Mouse (Mus musculus) limb, embryonic 10.5 days (tissue): ENCODE results near the gene Drosha. TPM values are rescaled to one million over a fixed set of nuclear protein-coding genes. Genes with fewer than 3 reads are reported as not detected.

Experiments used
- DNase-seq: peaks from one replicate; pipeline ENCODE4 v3.0.0-alpha.2; 2017; ENCODE audit warnings: low spot score
- H3K27ac ChIP-seq: fragments of 300-500 bp; sonication (generic); 2 replicates; pipeline ENCODE4 v1.5.1; 2016; ENCODE audit warnings: mild to moderate bottlenecking
- H3K27me3 ChIP-seq: fragments of 300-500 bp; sonication (generic); 2 replicates; pipeline ENCODE4 v1.6.1; 2016; ENCODE audit warnings: low read depth, mild to moderate bottlenecking; ENCODE audit not compliant: poor library complexity, severe bottlenecking
- H3K36me3 ChIP-seq: fragments of 300-500 bp; sonication (generic); 2 replicates; pipeline ENCODE4 v1.6.1; 2016; ENCODE audit warnings: mild to moderate bottlenecking, moderate library complexity
- H3K4me1 ChIP-seq: fragments of 300-500 bp; sonication (generic); 2 replicates; pipeline ENCODE4 v1.6.1; 2016
- H3K4me3 ChIP-seq: fragments of 300-500 bp; sonication (generic); 2 replicates; pipeline ENCODE4 v1.5.1; 2016; ENCODE audit warnings: mild to moderate bottlenecking, moderate library complexity
- H3K9me3 ChIP-seq: fragments of 300-500 bp; sonication (generic); replicated peaks from 2 replicates; pipeline ENCODE4 v1.6.1; 2016; ENCODE audit warnings: mild to moderate bottlenecking
- WGBS: fragments of 180-500 bp; shearing (Covaris S2); methylation state at CpG from one replicate; pipeline ENCODE4 v1.1.7; 2016; 5-methylcytosine and 5-hydroxymethylcytosine counted together
- polyA plus RNA-seq: library from polyadenylated mRNA; unstranded; fragments of >200 nt; fragmentation: Nextera tagmentation; extraction: Ambion mirVana; gene quantifications from 2 replicates; pipeline ENCODE4 v1.2.1, GENCODE M21; 2016

Drosha gene
- polyA plus RNA-seq, 1 experiment from 2014 or later = 82.4 TPM

DNA sequence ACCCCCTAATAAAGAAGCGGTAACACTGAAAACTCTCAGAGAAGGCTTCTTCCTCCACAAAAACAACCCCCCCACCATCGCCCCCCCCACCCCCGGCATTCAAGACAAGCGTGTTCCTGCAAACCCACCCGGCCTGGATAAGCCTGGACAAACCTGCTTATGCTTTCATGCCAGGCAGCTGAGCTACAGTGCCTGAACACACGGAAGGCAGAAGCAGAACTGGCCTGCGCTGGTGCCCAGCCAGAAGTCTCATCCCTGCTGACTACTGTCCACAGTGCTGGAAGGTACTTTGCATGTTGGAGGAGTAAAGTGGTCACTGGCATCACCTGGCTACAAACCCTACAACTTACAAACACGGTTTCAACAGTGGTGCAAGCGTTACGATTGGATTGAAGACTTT lies 17.5 kb upstream of the Drosha start:
- no peak overlapping the region for H3K27ac ChIP-seq
- no peaks in the 10 kb centered on the region for H3K9me3 ChIP-seq
- no peak for DNase-seq
- WGBS = 97% methylated on average over 10 of the region's 10 CpGs
- no peak overlapping the region for H3K4me3 ChIP-seq
- H3K27me3 ChIP-seq = no peaks in the 10 kb centered on the region
- peaks cover 66% of the 10 kb centered on the region for H3K36me3 ChIP-seq
- no peaks in the 10 kb centered on the region for H3K4me1 ChIP-seq

DNA sequence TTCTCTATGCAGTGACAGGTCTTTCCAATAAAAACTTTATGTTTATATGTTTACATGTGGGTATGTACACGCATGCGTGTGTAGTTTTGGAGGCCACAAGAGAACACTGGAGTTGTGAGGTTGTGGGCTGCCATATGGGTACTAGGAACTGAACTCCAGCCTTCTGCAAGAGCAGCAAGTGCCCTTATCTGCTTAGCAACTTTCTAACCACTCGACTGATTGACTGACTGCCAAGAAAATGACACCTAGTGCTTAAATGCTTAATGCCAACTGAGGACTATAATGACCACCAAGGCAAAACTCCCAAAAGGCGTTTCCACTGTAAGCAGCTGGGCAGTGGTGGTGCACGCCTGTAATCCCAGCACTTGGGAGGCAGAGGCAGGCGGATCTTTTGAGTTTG lies 15.3 kb upstream of the Drosha start:
- no peak overlapping the region for H3K4me3 ChIP-seq
- no peak for DNase-seq
- H3K27me3 ChIP-seq = no peaks in the 10 kb centered on the region
- whole genome bisulfite sequencing = 92% methylated on average over 6 of the region's 6 CpGs
- no peaks in the 10 kb centered on the region for H3K4me1 ChIP-seq
- no peaks in the 10 kb centered on the region for H3K9me3 ChIP-seq
- peaks cover 88% of the 10 kb centered on the region for H3K36me3 ChIP-seq
- H3K27ac ChIP-seq = no peak overlapping the region

DNA sequence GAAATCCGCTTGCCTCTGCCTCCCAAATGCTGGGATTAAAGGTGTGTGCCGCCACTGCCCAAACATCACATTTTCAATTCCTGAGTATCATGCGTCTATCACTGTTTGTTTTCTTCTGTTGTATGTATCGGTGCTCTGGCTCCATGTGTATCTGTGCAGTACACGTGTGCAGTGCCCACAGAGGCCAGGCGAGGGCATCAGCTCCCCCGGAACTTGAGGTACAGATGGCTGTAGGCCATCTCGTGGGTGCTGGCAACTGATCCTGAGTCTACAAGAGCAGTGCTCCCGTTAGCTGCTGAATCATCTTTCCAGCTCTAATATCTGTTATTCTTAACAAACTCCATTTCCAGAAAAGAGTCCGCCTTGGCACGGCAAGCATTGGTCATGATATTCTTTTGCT lies 12.0 kb upstream of the Drosha start:
- no peak overlapping the region for H3K4me3 ChIP-seq
- no peak for DNase-seq
- H3K36me3 ChIP-seq = peaks cover 100% of the 10 kb centered on the region
- 97% methylated on average over 11 of the region's 11 CpGs for WGBS
- H3K27ac ChIP-seq = no peak overlapping the region
- H3K4me1 ChIP-seq = no peaks in the 10 kb centered on the region
- H3K9me3 ChIP-seq = no peaks in the 10 kb centered on the region
- H3K27me3 ChIP-seq = no peaks in the 10 kb centered on the region

DNA sequence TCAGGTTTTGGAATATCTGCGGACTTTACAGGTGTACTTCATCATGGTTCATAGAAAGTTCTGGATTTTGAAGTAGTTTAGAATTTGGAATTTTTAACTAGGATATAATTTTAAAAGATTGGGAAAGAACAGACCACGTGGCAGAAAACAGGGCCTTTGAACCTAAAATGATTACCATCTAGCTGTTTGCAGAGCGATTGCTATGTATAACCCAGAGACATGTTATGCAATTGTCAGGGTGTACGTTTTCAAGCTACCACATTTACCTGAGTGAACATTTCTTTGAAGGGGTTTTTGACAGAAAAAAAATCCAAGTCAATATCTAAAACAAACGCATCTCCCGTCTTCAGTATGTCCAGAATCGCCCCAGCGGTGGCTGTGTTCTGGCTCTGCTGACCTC lies 7.0 kb upstream of the Drosha start:
- Histone ChIP-seq H3K36me3 (peaks cover 98% of the 10 kb centered on the region), H3K27ac (no peak overlapping the region), H3K4me1 (0 out of 2 replicates have a peak, but pooled peaks cover 2% of the 10 kb centered on the region), H3K9me3 (no peaks in the 10 kb centered on the region), H3K4me3 (no peak overlapping the region), H3K27me3 (no peaks in the 10 kb centered on the region)
- 96% methylated on average over 8 of the region's 8 CpGs for WGBS
- DNase-seq = no peak

DNA sequence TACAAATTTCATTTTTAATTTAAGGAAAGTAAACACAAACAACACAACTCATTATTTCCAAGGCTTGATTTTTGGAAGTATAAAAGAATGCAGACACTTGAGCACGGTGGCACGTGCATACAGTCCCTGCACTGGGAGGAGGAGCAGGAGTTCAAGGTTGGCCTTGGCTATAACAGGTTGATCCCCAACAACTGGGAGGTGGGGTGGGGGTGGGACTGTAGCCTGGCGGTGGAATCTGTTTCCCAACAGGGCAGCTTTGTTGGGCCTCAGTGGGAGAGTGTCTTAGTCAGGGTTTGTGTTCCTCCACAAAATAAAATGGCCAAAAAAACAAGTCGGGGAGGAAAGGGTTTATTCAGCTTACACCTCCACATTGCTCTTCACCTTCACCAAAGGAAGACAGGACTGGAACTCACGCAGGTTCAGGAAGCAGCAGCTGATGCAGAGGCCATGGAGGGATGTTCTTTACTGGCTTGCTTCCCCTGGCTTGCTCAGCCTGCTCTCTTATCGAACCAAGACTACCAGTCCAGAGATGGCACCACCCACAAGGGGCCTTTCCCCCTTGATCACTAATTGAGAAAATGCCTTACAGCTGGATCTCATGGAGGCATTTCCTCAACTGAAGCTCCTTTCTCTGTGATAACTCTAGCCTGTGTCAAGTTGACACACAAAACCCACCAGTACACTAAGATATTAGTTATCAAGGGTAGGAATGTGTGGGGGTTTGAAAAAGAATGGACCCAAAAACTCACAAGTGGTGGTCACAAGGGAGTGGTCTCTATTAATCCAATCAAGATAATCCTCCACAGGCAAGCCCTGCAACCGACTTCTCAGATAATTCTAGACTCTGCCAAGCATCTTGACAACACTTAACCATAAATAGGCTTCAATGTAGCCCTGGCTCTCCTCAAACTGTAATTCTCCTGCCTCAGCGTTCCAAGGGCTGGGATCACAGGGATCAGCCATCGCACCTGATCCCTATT lies 1.9 kb upstream of the Drosha start:
- H3K36me3 ChIP-seq = peaks cover 67% of the 10 kb centered on the region

DNA sequence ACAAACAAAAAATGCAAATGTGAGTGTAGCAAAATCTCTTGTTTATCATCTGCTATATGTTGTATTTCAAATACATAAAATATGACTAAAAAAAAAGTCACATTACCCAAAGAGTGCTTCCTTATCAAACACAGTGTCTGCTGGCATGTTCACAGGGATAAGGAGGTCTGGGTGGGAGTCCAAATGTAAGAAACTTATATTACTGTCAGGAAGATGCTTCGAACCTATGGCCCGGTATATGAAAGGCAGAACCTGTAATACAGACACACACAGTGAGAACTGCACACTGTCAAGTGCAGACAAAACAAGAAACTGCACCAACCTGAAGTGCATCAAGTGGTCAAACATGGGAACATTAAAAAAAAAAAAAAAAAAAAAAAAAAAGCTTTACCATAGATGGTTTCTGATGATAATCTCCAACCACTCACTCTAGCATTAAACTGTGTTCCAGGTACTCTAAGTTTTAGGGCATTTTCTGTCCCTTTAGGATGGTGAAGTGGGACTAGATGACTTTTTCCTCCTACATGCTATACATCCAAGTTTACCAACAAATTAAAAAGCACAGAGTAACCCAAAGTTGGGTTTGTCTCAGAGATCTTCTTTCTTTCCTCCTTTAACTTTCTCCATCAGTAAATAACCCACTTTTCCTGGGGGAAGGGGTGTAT lies 1.0 kb upstream of the Drosha start:
- H3K4me3 ChIP-seq = peak overlapping the region; percentile 76
- 96% methylated on average over 2 of the region's 2 CpGs for WGBS
- no peak for DNase-seq
- H3K27ac ChIP-seq = peak overlapping the region; percentile 95
- H3K4me1 ChIP-seq = peaks cover 16% of the 10 kb centered on the region
- H3K27me3 ChIP-seq = no peaks in the 10 kb centered on the region
- H3K36me3 ChIP-seq = peaks cover 67% of the 10 kb centered on the region
- H3K9me3 ChIP-seq = no peaks in the 10 kb centered on the region

More for the DNA sequence above, 1.9 kb upstream of the Drosha start:
- H3K9me3 ChIP-seq = no peaks in the 10 kb centered on the region
- H3K4me1 ChIP-seq = peaks cover 16% of the 10 kb centered on the region
- peak overlapping the region; percentile 76; the same call in 1 of the 2 replicates for H3K4me3 ChIP-seq
- no peaks in the 10 kb centered on the region for H3K27me3 ChIP-seq
- DNase-seq = no peak
- 77% methylated on average over 9 of the region's 9 CpGs for WGBS
- no peak overlapping the region for H3K27ac ChIP-seq

DNA sequence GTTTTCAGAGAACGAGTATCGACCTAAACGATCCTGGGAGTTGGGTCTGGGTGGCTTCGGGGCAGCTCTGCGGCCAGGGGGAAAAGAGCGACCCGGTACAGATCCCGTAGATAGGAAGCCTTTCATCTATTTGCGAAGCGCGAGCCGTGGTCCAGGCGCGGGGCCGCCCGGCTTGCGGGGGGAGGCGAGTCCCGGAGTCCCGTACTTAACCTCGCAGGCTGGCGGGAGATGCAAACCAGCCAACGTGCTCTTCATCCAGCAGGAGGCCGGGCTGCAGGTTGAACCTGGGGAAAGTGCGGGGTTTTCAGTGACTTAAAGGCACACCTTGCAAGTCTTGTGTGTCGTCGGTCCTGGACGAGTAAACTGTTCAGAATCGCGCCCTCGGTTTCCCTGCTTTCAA lies 350 bp downstream of the Drosha start:
- DNase-seq = no peak
- Histone ChIP-seq H3K4me3 (peak overlapping the region; percentile 76), H3K9me3 (no peaks in the 10 kb centered on the region), H3K36me3 (peaks cover 67% of the 10 kb centered on the region), H3K27ac (peak overlapping the region; percentile 95), H3K4me1 (peaks cover 16% of the 10 kb centered on the region), H3K27me3 (no peaks in the 10 kb centered on the region)
- under 1% methylated on average over 31 of the region's 31 CpGs for WGBS

DNA sequence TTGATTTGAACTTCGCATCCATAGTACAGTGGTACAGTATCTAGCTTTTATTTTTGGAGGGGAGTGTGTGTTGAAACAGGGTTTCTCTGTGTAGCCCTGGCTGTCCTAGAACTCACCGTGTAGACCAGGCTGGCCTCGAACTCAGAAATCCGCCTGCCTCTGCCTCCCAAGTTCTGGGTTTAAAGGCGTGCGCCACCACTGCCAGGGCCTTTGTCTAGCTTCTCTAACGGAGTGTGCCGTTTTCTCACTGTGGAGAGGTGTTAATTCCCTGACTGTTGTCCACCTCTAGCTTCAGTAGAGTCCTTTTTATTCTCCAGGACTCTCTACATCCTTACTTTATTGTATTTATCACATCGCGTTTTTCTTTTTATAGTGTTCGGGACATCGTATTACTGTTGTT lies 793 bp downstream of the Drosha start:
- no peak for DNase-seq

DNA sequence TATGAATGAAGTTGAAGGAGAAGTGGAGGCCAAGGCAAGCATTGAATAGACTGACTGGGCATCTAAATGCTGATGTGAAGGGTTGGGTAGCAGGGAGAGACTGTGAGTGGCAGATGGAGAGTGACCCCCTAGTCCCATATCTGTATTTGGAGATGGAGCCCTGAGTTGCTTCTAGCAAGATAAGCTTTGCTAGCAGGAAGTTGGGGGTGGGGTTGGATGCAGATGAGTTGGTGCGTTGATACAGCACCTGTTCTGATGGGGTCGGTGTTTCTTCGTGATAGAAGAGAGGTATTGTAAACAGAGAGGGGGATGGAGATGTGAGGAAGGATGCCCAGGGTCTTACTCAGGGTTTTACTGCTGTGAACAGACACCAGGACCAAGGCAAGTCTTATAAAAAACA lies 5.3 kb downstream of the Drosha start:
- Histone ChIP-seq H3K9me3 (no peaks in the 10 kb centered on the region), H3K27ac (no peak overlapping the region), H3K4me1 (peaks cover 12% of the 10 kb centered on the region), H3K4me3 (no peak overlapping the region), H3K36me3 (peaks cover 79% of the 10 kb centered on the region), H3K27me3 (no peaks in the 10 kb centered on the region)
- DNase-seq = no peak
- 96% methylated on average over 3 of the region's 3 CpGs for WGBS

More for the DNA sequence above, 793 bp downstream of the Drosha start:
- Histone ChIP-seq H3K4me3 (peak overlapping the region; percentile 76), H3K4me1 (peaks cover 16% of the 10 kb centered on the region), H3K27me3 (no peaks in the 10 kb centered on the region), H3K27ac (peak overlapping the region; percentile 95), H3K36me3 (peaks cover 67% of the 10 kb centered on the region), H3K9me3 (no peaks in the 10 kb centered on the region)
- 55% methylated on average over 12 of the region's 12 CpGs for WGBS

DNA sequence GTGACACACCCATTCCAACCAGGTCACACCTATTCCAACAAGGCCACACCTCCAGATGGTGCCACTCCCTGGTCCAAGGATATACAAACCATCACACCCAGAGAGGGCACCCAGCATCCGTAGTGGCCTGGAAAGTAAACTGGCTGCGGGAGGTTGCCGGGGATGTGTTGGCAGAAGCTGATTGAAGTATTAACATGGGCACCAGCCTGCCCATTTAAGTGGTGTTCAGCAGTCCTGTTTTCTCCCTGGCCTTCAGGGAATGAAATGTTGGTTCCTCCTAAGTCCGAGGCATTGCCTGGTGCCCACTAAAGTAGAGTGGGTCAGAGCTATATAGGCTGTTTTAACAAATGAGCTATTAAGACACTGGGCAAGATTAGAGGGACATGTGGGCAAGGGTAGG lies 8.0 kb downstream of the Drosha start:
- peaks cover 89% of the 10 kb centered on the region for H3K36me3 ChIP-seq
- no peak overlapping the region for H3K4me3 ChIP-seq
- no peaks in the 10 kb centered on the region for H3K27me3 ChIP-seq
- H3K4me1 ChIP-seq = no peaks in the 10 kb centered on the region
- H3K9me3 ChIP-seq = no peaks in the 10 kb centered on the region
- DNase-seq = no peak
- H3K27ac ChIP-seq = no peak overlapping the region
- 94% methylated on average over 4 of the region's 4 CpGs for WGBS

DNA sequence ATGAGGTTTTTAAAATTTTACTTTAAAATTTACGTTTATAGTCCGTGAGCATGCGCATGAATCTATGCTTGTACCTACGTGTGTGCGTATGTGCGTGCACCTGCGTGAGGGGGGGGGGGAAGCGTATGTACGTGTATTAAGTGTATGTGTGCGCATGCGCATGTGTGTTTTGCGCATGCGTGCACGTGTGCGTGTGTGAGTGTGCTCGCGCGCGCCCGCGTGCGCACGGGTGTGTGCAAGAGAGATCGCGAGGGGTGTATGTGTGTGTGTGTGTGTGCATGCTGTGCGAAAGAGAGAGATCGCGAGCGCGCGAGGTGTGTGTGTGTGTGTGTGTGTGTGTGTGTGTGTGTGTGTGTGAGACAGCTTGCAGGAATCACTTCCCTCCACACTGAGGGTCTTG lies 8.8 kb downstream of the Drosha start:
- H3K27ac ChIP-seq = no peak overlapping the region
- 97% methylated on average over 31 of the region's 31 CpGs for WGBS
- no peaks in the 10 kb centered on the region for H3K27me3 ChIP-seq
- H3K9me3 ChIP-seq = no peaks in the 10 kb centered on the region
- H3K4me1 ChIP-seq = no peaks in the 10 kb centered on the region
- H3K36me3 ChIP-seq = peaks cover 89% of the 10 kb centered on the region
- H3K4me3 ChIP-seq = no peak overlapping the region
- DNase-seq = no peak

DNA sequence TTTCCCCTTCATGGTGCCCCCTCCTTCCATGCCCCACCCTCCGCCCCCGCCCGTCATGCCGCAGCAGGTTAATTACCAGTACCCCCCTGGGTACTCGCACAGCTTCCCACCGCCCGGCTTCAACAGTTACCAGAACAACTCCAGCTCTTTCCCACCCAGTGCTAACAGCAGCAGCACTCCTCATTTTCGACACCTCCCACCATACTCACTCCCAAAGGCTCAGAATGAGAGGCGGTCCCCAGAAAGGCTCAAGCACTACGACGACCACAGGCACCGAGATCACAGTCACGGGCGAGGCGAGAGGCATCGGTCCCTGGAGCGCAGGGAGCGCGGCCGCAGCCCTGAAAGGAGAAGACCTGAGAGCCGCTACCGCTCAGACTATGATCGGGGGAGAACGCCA lies 9.6 kb downstream of the Drosha start:
- 97% methylated on average over 24 of the region's 24 CpGs for WGBS
- Histone ChIP-seq H3K27me3 (no peaks in the 10 kb centered on the region), H3K27ac (no peak overlapping the region), H3K9me3 (no peaks in the 10 kb centered on the region), H3K4me1 (no peaks in the 10 kb centered on the region), H3K4me3 (no peak overlapping the region), H3K36me3 (peaks cover 89% of the 10 kb centered on the region)
- DNase-seq = no peak

DNA sequence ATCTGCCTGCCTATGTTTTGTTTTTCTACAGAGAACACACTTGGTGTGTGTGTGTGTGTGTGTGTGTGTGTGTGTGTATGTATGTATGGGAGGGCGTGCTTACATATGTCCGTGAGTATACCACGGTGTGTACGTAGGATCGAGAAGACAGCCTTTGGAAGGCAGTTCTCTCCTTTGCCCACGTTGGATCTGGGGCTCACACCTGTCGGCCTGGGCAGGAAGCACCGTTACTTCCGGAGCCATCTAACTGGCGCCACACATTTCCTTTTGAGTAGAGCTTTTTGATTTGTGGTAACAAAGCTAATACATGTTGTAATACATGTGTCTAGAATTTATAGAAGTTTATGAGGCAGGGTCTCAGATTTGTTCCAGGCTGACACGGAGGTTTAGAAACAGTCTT lies 16.1 kb downstream of the Drosha start:
- no peak overlapping the region for H3K4me3 ChIP-seq
- no peaks in the 10 kb centered on the region for H3K27me3 ChIP-seq
- H3K9me3 ChIP-seq = no peaks in the 10 kb centered on the region
- no peak overlapping the region for H3K27ac ChIP-seq
- WGBS = 95% methylated on average over 11 of the region's 11 CpGs
- peaks cover 99% of the 10 kb centered on the region for H3K36me3 ChIP-seq
- no peak for DNase-seq
- H3K4me1 ChIP-seq = no peaks in the 10 kb centered on the region
